Mouse (Mus musculus) limb, embryonic 15.5 days (tissue): ENCODE data around the gene Evl. TPM values are rescaled to one million over a fixed set of nuclear protein-coding genes. Genes with fewer than 3 reads are reported as not detected.
"Not testable (repeated sequence)": the region's sequence is repeated elsewhere in the genome, so short reads cannot be mapped to it uniquely, and the experiment has no call there.

Experiments used
- ATAC-seq: fragments of 200-750 bp; cut with Nextera tagmentation; 2 replicates; pipeline ENCODE4 v1.8.0; 2017; ENCODE audit warnings: low read depth, moderate TSS enrichment; ENCODE audit not compliant: insufficient number of reproducible peaks, low FRiP score, low TSS enrichment
- H3K27ac ChIP-seq: fragments of 300-500 bp; sonication (generic); 2 replicates; pipeline ENCODE4 v1.5.1; 2015; ENCODE audit warnings: moderate library complexity, mild to moderate bottlenecking, inconsistent platforms
- H3K27me3 ChIP-seq: fragments of 300-500 bp; sonication (generic); 2 replicates; pipeline ENCODE4 v1.6.1; 2015; ENCODE audit warnings: inconsistent platforms
- H3K36me3 ChIP-seq: fragments of 300-500 bp; sonication (generic); 2 replicates; pipeline ENCODE4 v1.6.1; 2015; ENCODE audit warnings: inconsistent platforms
- H3K4me1 ChIP-seq: fragments of 300-500 bp; sonication (generic); 2 replicates; pipeline ENCODE4 v1.6.1; 2015; ENCODE audit warnings: inconsistent platforms
- H3K4me2 ChIP-seq: fragments of 300-500 bp; sonication (generic); 2 replicates; pipeline ENCODE4 v1.6.1; 2015; ENCODE audit warnings: mild to moderate bottlenecking, inconsistent platforms
- H3K4me3 ChIP-seq: fragments of 300-500 bp; sonication (generic); 2 replicates; pipeline ENCODE4 v1.5.1; 2015; ENCODE audit warnings: mild to moderate bottlenecking, inconsistent platforms
- H3K9ac ChIP-seq: fragments of 300-500 bp; sonication (generic); 2 replicates; pipeline ENCODE4 v1.6.1; 2015; ENCODE audit warnings: inconsistent platforms
- H3K9me3 ChIP-seq: fragments of 300-500 bp; sonication (generic); 2 replicates; pipeline ENCODE4 v1.6.1; 2016; ENCODE audit warnings: inconsistent platforms
- WGBS: fragments of 180-500 bp; shearing (Covaris S2); methylation state at CpG from one replicate; pipeline ENCODE4 v1.1.7; 2015; 5-methylcytosine and 5-hydroxymethylcytosine counted together
- polyA plus RNA-seq: library from polyadenylated mRNA; unstranded; fragments of >200 nt; fragmentation: Nextera tagmentation; extraction: Ambion mirVana; gene quantifications from 2 replicates; pipeline ENCODE4 v1.2.1, GENCODE M21; 2015

Evl gene
- 39.8 and 49.5 TPM in 2 replicates for polyA plus RNA-seq

- peak within 1 kb of the TSS; percentile 92 for H3K27ac ChIP-seq
- no peaks in the 10 kb centered on the region for H3K9me3 ChIP-seq
- WGBS: 2% methylated on average over 48 of the region's 50 CpGs
- ATAC-seq: peak; percentile 87
- H3K4me3 ChIP-seq: peak within 1 kb of the TSS; percentile 93
- no peaks in the 10 kb centered on the region for H3K27me3 ChIP-seq
- peak within 1 kb of the TSS; percentile 64 for H3K4me2 ChIP-seq
- peaks cover 36% of the 10 kb centered on the region for H3K4me1 ChIP-seq
- no peaks in the 10 kb centered on the region for H3K36me3 ChIP-seq
- peak within 1 kb of the TSS; percentile 94 for H3K9ac ChIP-seq
Measured at GRCm38 (mm10) chr12:108554120-108554841, at the start of gene Evl. TSS of gene Evl (plus strand) at chr12:108554720.

- Histone ChIP-seq H3K4me2 (no peak overlapping the region), H3K4me3 (no peak overlapping the region), H3K9me3 (no peaks in the 10 kb centered on the region), H3K9ac (no peak overlapping the region), H3K27me3 (no peaks in the 10 kb centered on the region), H3K27ac (no peak overlapping the region), H3K36me3 (no peaks in the 10 kb centered on the region), H3K4me1 (peaks cover 3% of the 10 kb centered on the region; the same call in 1 of the 2 replicates)
- 73% methylated on average over 2 of the region's 2 CpGs for WGBS
- ATAC-seq: no peak
Measured at GRCm38 (mm10) chr12:108505846-108506245, 48.7 kb upstream of the Evl start.

- H3K9ac ChIP-seq, ATAC-seq, H3K27me3 ChIP-seq, H3K4me3 ChIP-seq, H3K36me3 ChIP-seq, H3K4me1 ChIP-seq, H3K4me2 ChIP-seq, H3K9me3 ChIP-seq, H3K27ac ChIP-seq: not testable (repeated sequence)
- WGBS: 74% methylated on average over 3 of the region's 3 CpGs
Measured at GRCm38 (mm10) chr12:108507046-108507445, 47.5 kb upstream of the Evl start.

GRCm38 (mm10) chr12:108510571-108510970, 43.9 kb upstream of the Evl start:
- WGBS: 71% methylated on average over 7 of the region's 7 CpGs
- Histone ChIP-seq H3K27me3 (no peaks in the 10 kb centered on the region), H3K9ac (no peak overlapping the region), H3K4me3 (no peak overlapping the region), H3K27ac (no peak overlapping the region), H3K9me3 (no peaks in the 10 kb centered on the region), H3K4me1 (no peaks in the 10 kb centered on the region), H3K36me3 (peaks cover 11% of the 10 kb centered on the region; the same call in 1 of the 2 replicates), H3K4me2 (no peak overlapping the region)
- ATAC-seq: no peak

- peaks cover 13% of the 10 kb centered on the region for H3K36me3 ChIP-seq
- WGBS: 6% methylated on average over 3 of the region's 3 CpGs
- H3K4me3 ChIP-seq: no peak overlapping the region
- no peak for ATAC-seq
- H3K4me1 ChIP-seq: no peaks in the 10 kb centered on the region
- no peak overlapping the region for H3K27ac ChIP-seq
- no peaks in the 10 kb centered on the region for H3K27me3 ChIP-seq
- H3K4me2 ChIP-seq: no peak overlapping the region
- no peak overlapping the region for H3K9ac ChIP-seq
- H3K9me3 ChIP-seq: no peaks in the 10 kb centered on the region
Measured at GRCm38 (mm10) chr12:108511009-108511408, 43.5 kb upstream of the Evl start.

- Histone ChIP-seq H3K27ac (no peak overlapping the region), H3K9ac (no peak overlapping the region), H3K4me3 (no peak overlapping the region), H3K27me3 (no peaks in the 10 kb centered on the region), H3K4me2 (no peak overlapping the region), H3K4me1 (no peaks in the 10 kb centered on the region), H3K36me3 (peaks cover 14% of the 10 kb centered on the region), H3K9me3 (no peaks in the 10 kb centered on the region)
- ATAC-seq: no peak
- WGBS: 92% methylated on average over 12 of the region's 12 CpGs
Measured at GRCm38 (mm10) chr12:108515464-108515863, 39.1 kb upstream of the Evl start.

GRCm38 (mm10) chr12:108519374-108519773, 35.1 kb upstream of the Evl start:
- no peaks in the 10 kb centered on the region for H3K9me3 ChIP-seq
- H3K36me3 ChIP-seq: peaks cover 37% of the 10 kb centered on the region
- H3K4me2 ChIP-seq: no peak overlapping the region
- no peak for ATAC-seq
- H3K9ac ChIP-seq: no peak overlapping the region
- H3K27ac ChIP-seq: no peak overlapping the region
- no peak overlapping the region for H3K4me3 ChIP-seq
- 63% methylated on average over 8 of the region's 8 CpGs for WGBS
- H3K4me1 ChIP-seq: no peaks in the 10 kb centered on the region
- H3K27me3 ChIP-seq: no peaks in the 10 kb centered on the region

GRCm38 (mm10) chr12:108529214-108529613, 25.3 kb upstream of the Evl start:
- H3K4me1 ChIP-seq: no peaks in the 10 kb centered on the region
- H3K36me3 ChIP-seq: peaks cover 19% of the 10 kb centered on the region; the same call in 1 of the 2 replicates
- WGBS: 45% methylated on average over 8 of the region's 8 CpGs
- no peak for ATAC-seq
- no peak overlapping the region for H3K27ac ChIP-seq
- no peaks in the 10 kb centered on the region for H3K27me3 ChIP-seq
- H3K4me3 ChIP-seq: no peak overlapping the region
- H3K9ac ChIP-seq: no peak overlapping the region
- H3K4me2 ChIP-seq: no peak overlapping the region
- no peaks in the 10 kb centered on the region for H3K9me3 ChIP-seq

GRCm38 (mm10) chr12:108534484-108534883, 20.0 kb upstream of the Evl start:
- no peak overlapping the region for H3K9ac ChIP-seq
- no peaks in the 10 kb centered on the region for H3K27me3 ChIP-seq
- H3K4me2 ChIP-seq: no peak overlapping the region
- H3K9me3 ChIP-seq: no peaks in the 10 kb centered on the region
- ATAC-seq: no peak
- no peak overlapping the region for H3K4me3 ChIP-seq
- 86% methylated on average over 11 of the region's 11 CpGs for WGBS
- peaks cover 36% of the 10 kb centered on the region for H3K36me3 ChIP-seq
- H3K27ac ChIP-seq: no peak overlapping the region
- H3K4me1 ChIP-seq: no peaks in the 10 kb centered on the region

GRCm38 (mm10) chr12:108536461-108536860, 18.1 kb upstream of the Evl start:
- ATAC-seq: no peak
- Histone ChIP-seq H3K4me3 (no peak overlapping the region), H3K4me2 (no peak overlapping the region), H3K27ac (no peak overlapping the region), H3K27me3 (no peaks in the 10 kb centered on the region), H3K36me3 (peaks cover 30% of the 10 kb centered on the region), H3K4me1 (no peaks in the 10 kb centered on the region), H3K9me3 (no peaks in the 10 kb centered on the region), H3K9ac (no peak overlapping the region)
- 70% methylated on average over 10 of the region's 10 CpGs for WGBS

- ATAC-seq: no peak
Measured at GRCm38 (mm10) chr12:108541088-108541487, 13.4 kb upstream of the Evl start.

GRCm38 (mm10) chr12:108546508-108547153, 7.9 kb upstream of the Evl start:
- Histone ChIP-seq H3K4me3 (no peak overlapping the region), H3K27me3 (no peaks in the 10 kb centered on the region), H3K4me1 (peaks cover 9% of the 10 kb centered on the region), H3K4me2 (no peak overlapping the region), H3K9ac (no peak overlapping the region), H3K36me3 (no peaks in the 10 kb centered on the region), H3K27ac (peak overlapping the region; percentile 23; the same call in 1 of the 2 replicates), H3K9me3 (no peaks in the 10 kb centered on the region)
- WGBS: 8% methylated on average over 10 of the region's 10 CpGs
- ATAC-seq: no peak

More at GRCm38 (mm10) chr12:108541088-108541487, 13.4 kb upstream of the Evl start:
- Histone ChIP-seq H3K36me3 (peaks cover 22% of the 10 kb centered on the region), H3K4me3 (no peak overlapping the region), H3K4me2 (no peak overlapping the region), H3K4me1 (no peaks in the 10 kb centered on the region), H3K9me3 (no peaks in the 10 kb centered on the region), H3K27ac (no peak overlapping the region), H3K27me3 (no peaks in the 10 kb centered on the region), H3K9ac (no peak overlapping the region)
- 28% methylated on average over 6 of the region's 6 CpGs for WGBS
